Mouse (Mus musculus): Measurements from ENCODE around the gene Sesn3. TPM values are rescaled to one million over a fixed set of nuclear protein-coding genes. Genes with fewer than 3 reads are reported as not detected.
A peak's percentile ranks its signal among the peaks of the same experiment; 100 is the strongest.

Gene Sesn3
- polyA plus RNA-seq, 1 experiment from 2014 or later, result 33.4 TPM

DNA sequence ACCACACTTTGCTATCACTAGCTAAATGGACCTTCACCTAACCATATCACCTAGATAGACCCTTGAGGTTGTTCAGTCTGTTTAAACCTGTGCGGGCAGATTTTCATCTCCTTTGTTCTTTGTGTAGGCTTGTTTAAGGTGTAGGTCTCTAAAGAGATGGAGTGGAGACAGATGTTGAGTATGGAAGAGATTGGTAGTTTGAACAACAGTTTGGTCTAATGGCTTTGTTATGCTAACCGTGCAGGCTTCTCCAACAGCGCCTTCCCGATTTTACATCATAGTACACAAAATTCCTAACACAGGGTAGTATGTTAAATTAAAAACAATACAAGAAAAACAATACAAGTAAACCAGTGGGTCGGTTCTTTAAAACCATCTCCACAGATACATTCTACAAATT lies 281 bp upstream of the Sesn3 start:
- peak overlapping the region; percentile 24 for H3K4me3 ChIP-seq (ENCODE audit: low read depth, low read length)
- 34% methylated on average over 5 of the region's 5 CpGs for WGBS
- H3K27me3 ChIP-seq (ENCODE audit: control insufficient read depth, insufficient read depth, low read length), result no peaks in the 10 kb centered on the region
- no peaks in the 10 kb centered on the region for H3K4me1 ChIP-seq (replicated peaks; ENCODE audit: control insufficient read depth, insufficient read depth, low read length)
- peak; percentile 14 for DNase-seq (ENCODE audit: low spot score)
- no peaks in the 10 kb centered on the region for H3K36me3 ChIP-seq (ENCODE audit: control insufficient read depth, insufficient read depth, low read length)
- no peak overlapping the region for H3K27ac ChIP-seq (ENCODE audit: low read depth, low read length)
- peak overlapping the region; percentile 59 for H3K4me2 ChIP-seq (replicated peaks; ENCODE audit: low read depth, low read length)
- H3K9ac ChIP-seq (ENCODE audit: low read depth, low read length), result peak overlapping the region; percentile 28; the same call in 1 of the 2 replicates
- H3K9me3 ChIP-seq (ENCODE audit: control insufficient read depth, low read length), result no peaks in the 10 kb centered on the region
- ATAC-seq (ENCODE audit: low FRiP score), result no peak

- H3K9ac ChIP-seq (ENCODE audit: low read depth, low read length), result peak overlapping the region; percentile 92
- H3K36me3 ChIP-seq (ENCODE audit: control insufficient read depth, insufficient read depth, low read length), result no peaks in the 10 kb centered on the region
- H3K27ac ChIP-seq (ENCODE audit: low read depth, low read length), result peak overlapping the region; percentile 92
- H3K9me3 ChIP-seq (ENCODE audit: control insufficient read depth, low read length), result no peaks in the 10 kb centered on the region
- peak overlapping the region; percentile 90 for H3K4me3 ChIP-seq (ENCODE audit: low read depth, low read length)
- ATAC-seq (ENCODE audit: low FRiP score), result peak; percentile 99
- WGBS, result under 1% methylated on average over 51 of the region's 54 CpGs
- peak; percentile 98 for DNase-seq (ENCODE audit: low spot score)
- no peaks in the 10 kb centered on the region for H3K27me3 ChIP-seq (ENCODE audit: control insufficient read depth, insufficient read depth, low read length)
- H3K4me1 ChIP-seq (replicated peaks; ENCODE audit: control insufficient read depth, insufficient read depth, low read length), result no peaks in the 10 kb centered on the region
- H3K4me2 ChIP-seq (replicated peaks; ENCODE audit: low read depth, low read length), result peak overlapping the region; percentile 66
Measured at GRCm38 (mm10) chr9:14275792-14276480, 1.1 kb downstream of the Sesn3 start.

DNA sequence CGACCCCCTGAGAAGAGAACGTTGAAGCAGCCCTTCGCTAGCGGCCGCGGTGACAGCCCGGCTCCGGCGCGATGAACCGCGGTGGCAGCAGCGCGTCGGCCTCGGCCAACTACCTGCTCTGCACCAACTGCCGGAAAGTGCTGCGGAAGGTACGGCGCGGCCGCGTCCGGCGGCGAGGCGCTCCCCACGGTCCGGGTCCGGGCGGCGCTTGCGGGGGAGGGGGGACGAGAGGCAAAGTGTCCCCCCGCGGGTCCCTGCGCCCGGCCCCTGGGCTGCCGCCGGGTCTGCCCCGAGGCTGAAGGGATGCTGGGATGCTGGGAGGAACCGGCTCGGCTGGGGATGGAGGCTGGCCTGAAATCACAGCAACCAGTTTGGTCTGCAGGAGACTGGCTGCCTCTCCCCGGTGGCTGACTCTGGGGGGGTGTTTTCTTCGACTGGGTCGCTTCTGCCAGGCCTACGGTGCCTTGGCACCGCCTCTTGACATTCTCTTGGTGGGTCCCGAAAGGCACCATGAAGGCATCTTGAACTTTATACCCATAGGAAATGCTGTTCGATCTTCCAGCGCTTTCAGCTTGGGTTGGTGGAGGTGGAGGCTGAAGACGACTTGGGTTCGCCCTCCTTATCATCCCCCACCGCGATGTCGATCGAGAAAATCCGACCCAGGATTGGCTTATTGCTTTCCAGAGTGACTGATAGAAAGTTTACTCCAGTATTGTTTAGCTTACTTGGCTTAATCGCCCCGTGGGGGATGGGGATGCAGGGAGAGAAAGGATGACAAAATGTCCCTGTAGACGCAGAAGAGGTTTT lies 1.8 kb downstream of the Sesn3 start:
- peak overlapping the region; percentile 66 for H3K4me2 ChIP-seq (replicated peaks; ENCODE audit: low read depth, low read length)
- peak; percentile 70 for DNase-seq (ENCODE audit: low spot score)
- under 1% methylated on average over 40 of the region's 61 CpGs for WGBS

DNA sequence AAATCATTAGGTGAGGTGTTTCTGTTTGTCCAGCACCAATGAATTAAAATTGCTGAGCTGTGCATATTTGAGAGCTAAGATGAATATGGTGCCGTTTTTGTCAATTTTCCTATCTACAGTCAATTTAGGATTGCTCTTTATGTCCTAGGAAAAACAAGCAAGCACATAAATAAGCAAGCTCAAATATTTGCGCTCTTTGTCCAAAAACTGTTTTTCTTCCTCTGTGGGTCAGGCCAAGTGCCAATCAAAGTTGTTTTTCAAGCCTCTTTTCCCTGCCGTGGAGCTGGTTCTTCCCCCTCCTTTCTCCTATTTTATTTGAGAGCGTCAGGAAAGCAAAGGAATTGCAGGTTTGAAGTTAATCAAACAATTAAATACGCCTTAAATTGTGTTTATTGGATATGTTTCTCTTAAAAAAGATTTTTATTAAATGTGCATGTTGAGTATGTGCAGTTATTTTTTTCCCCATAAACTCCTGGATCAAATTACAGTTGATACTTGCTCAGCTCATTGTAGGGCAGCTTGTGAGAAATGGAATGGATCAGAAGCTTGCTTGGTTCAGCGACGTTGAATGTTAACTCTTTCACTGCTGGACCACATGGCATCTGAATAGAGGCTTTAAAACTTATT lies 2.6 kb downstream of the Sesn3 start:
- ATAC-seq (ENCODE audit: low FRiP score) (no peak), DNase-seq (ENCODE audit: low spot score) (peak; percentile 60)
- WGBS, result under 1% methylated on average over 7 of the region's 7 CpGs
- H3K27me3 ChIP-seq (ENCODE audit: control insufficient read depth, insufficient read depth, low read length), result no peaks in the 10 kb centered on the region
- H3K36me3 ChIP-seq (ENCODE audit: control insufficient read depth, insufficient read depth, low read length), result no peaks in the 10 kb centered on the region
- H3K27ac ChIP-seq (ENCODE audit: low read depth, low read length), result no peak overlapping the region
- H3K4me3 ChIP-seq (ENCODE audit: low read depth, low read length), result peak overlapping the region; percentile 90
- H3K9ac ChIP-seq (ENCODE audit: low read depth, low read length), result peak overlapping the region; percentile 92
- H3K4me1 ChIP-seq (replicated peaks; ENCODE audit: control insufficient read depth, insufficient read depth, low read length), result no peaks in the 10 kb centered on the region
- no peaks in the 10 kb centered on the region for H3K9me3 ChIP-seq (ENCODE audit: control insufficient read depth, low read length)
- peak overlapping the region; percentile 66 for H3K4me2 ChIP-seq (replicated peaks; ENCODE audit: low read depth, low read length)

More for the DNA sequence above, 1.8 kb downstream of the Sesn3 start:
- no peaks in the 10 kb centered on the region for H3K4me1 ChIP-seq (replicated peaks; ENCODE audit: control insufficient read depth, insufficient read depth, low read length)
- H3K9me3 ChIP-seq (ENCODE audit: control insufficient read depth, low read length), result no peaks in the 10 kb centered on the region
- no peaks in the 10 kb centered on the region for H3K36me3 ChIP-seq (ENCODE audit: control insufficient read depth, insufficient read depth, low read length)
- peak; percentile 67 for ATAC-seq (ENCODE audit: low FRiP score)
- H3K27me3 ChIP-seq (ENCODE audit: control insufficient read depth, insufficient read depth, low read length), result no peaks in the 10 kb centered on the region
- peak overlapping the region; percentile 90 for H3K4me3 ChIP-seq (ENCODE audit: low read depth, low read length)
- peak overlapping the region; percentile 92 for H3K27ac ChIP-seq (ENCODE audit: low read depth, low read length)
- peak overlapping the region; percentile 92 for H3K9ac ChIP-seq (ENCODE audit: low read depth, low read length)

DNA sequence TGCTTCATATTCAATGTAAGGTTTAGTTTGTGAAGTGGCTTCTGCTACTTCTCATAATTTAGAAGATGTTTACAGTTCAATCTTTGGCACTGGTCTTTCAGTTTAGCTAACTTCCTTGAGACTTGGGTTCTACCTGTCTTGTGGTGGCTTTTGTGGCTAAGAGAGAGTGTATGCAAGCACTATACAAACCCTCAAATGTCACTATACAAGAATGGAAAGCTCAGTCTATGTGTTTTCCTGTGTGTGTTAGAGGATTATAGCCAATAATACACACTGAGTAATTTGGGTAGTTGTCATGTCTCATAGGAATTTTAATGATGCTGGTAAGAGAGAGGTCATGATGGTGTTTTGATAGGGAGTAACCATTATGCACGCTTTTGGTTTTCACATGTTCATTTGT lies 5.8 kb downstream of the Sesn3 start:
- ATAC-seq (ENCODE audit: low FRiP score) (no peak), DNase-seq (ENCODE audit: low spot score) (no peak)
- no peaks in the 10 kb centered on the region for H3K4me1 ChIP-seq (replicated peaks; ENCODE audit: control insufficient read depth, insufficient read depth, low read length)
- no peaks in the 10 kb centered on the region for H3K9me3 ChIP-seq (ENCODE audit: control insufficient read depth, low read length)
- H3K27ac ChIP-seq (ENCODE audit: low read depth, low read length), result no peak overlapping the region
- no peak overlapping the region for H3K4me2 ChIP-seq (replicated peaks; ENCODE audit: low read depth, low read length)
- no peak overlapping the region for H3K9ac ChIP-seq (ENCODE audit: low read depth, low read length)
- H3K36me3 ChIP-seq (ENCODE audit: control insufficient read depth, insufficient read depth, low read length), result no peaks in the 10 kb centered on the region
- 89% methylated on average over 1 of the region's 1 CpGs for WGBS
- no peaks in the 10 kb centered on the region for H3K27me3 ChIP-seq (ENCODE audit: control insufficient read depth, insufficient read depth, low read length)
- H3K4me3 ChIP-seq (ENCODE audit: low read depth, low read length), result no peak overlapping the region

DNA sequence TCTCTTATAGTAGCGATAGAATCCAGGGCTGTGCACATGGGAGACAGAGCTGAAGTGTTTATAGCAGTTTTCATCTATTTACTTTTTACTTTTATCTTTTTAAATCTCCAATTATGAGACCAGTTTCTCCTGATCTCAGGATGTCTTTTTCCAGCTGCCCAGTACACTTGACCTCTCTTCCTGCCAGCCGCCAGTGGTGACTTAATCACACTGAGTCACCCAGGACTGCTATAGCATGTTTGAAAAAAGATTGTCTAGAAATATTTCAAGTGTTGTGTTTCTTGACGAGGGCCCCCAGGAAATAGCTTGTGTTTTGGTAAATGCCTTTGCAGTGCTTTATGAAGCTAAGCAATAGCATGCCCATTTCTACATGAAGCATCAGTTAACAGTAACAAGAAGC lies 10.2 kb downstream of the Sesn3 start:
- WGBS, result 66% methylated on average over 3 of the region's 3 CpGs
- H3K9ac ChIP-seq (ENCODE audit: low read depth, low read length), result no peak overlapping the region
- no peak for ATAC-seq (ENCODE audit: low FRiP score)

DNA sequence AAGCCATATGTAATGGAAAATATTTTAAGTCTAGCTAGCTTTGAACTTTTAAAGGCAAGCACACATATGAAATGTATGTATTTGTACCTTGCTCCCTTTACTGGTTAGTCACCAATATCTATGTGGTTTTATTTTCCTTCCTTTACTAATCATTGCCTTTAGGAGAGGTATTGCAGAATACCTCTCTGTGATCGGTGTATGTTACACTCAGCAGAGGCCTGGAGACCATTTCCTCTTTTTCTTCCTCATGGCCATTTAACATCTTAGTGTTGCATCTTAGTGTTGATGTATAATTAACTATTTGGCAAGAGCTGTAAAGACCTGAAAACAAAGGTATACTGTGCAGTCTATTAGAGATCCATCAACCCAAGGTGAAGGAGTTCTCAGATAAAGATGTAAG lies 12.4 kb downstream of the Sesn3 start:
- Histone ChIP-seq H3K4me2 (replicated peaks; ENCODE audit: low read depth, low read length) (no peak overlapping the region), H3K4me1 (replicated peaks; ENCODE audit: control insufficient read depth, insufficient read depth, low read length) (no peaks in the 10 kb centered on the region), H3K36me3 (ENCODE audit: control insufficient read depth, insufficient read depth, low read length) (no peaks in the 10 kb centered on the region), H3K27ac (ENCODE audit: low read depth, low read length) (no peak overlapping the region), H3K27me3 (ENCODE audit: control insufficient read depth, insufficient read depth, low read length) (no peaks in the 10 kb centered on the region), H3K9ac (ENCODE audit: low read depth, low read length) (no peak overlapping the region), H3K9me3 (ENCODE audit: control insufficient read depth, low read length) (no peaks in the 10 kb centered on the region), H3K4me3 (ENCODE audit: low read depth, low read length) (no peak overlapping the region)
- DNase-seq (ENCODE audit: low spot score) (no peak), ATAC-seq (ENCODE audit: low FRiP score) (no peak)
- 91% methylated on average over 1 of the region's 1 CpGs for WGBS

More for the DNA sequence above, 10.2 kb downstream of the Sesn3 start:
- Histone ChIP-seq H3K4me3 (ENCODE audit: low read depth, low read length) (no peak overlapping the region), H3K9me3 (ENCODE audit: control insufficient read depth, low read length) (no peaks in the 10 kb centered on the region), H3K4me2 (replicated peaks; ENCODE audit: low read depth, low read length) (no peak overlapping the region), H3K4me1 (replicated peaks; ENCODE audit: control insufficient read depth, insufficient read depth, low read length) (no peaks in the 10 kb centered on the region), H3K36me3 (ENCODE audit: control insufficient read depth, insufficient read depth, low read length) (no peaks in the 10 kb centered on the region), H3K27me3 (ENCODE audit: control insufficient read depth, insufficient read depth, low read length) (no peaks in the 10 kb centered on the region), H3K27ac (ENCODE audit: low read depth, low read length) (no peak overlapping the region)
- no peak for DNase-seq (ENCODE audit: low spot score)

DNA sequence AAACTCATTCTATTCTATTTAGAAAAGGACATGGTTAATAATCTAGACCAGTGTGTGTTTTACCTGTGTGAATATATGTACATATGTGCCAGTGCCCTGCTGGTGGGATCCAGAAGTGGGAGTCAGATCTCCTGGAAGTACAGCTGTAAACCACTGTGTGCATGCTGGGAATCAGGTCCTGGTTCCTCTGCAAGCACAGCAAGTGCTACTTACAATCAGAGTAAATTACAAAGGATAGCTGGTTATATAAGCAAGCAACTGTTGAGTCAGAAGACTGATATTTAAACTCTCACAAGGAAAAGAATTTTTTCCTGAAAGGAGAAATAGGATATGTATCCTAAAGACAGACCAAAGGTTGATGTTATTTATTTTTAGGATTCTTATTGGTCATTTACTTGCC lies 13.6 kb downstream of the Sesn3 start:
- Histone ChIP-seq H3K4me3 (ENCODE audit: low read depth, low read length) (no peak overlapping the region), H3K4me1 (replicated peaks; ENCODE audit: control insufficient read depth, insufficient read depth, low read length) (no peaks in the 10 kb centered on the region), H3K9me3 (ENCODE audit: control insufficient read depth, low read length) (no peaks in the 10 kb centered on the region), H3K27ac (ENCODE audit: low read depth, low read length) (no peak overlapping the region), H3K36me3 (ENCODE audit: control insufficient read depth, insufficient read depth, low read length) (no peaks in the 10 kb centered on the region), H3K4me2 (replicated peaks; ENCODE audit: low read depth, low read length) (no peak overlapping the region), H3K9ac (ENCODE audit: low read depth, low read length) (no peak overlapping the region), H3K27me3 (ENCODE audit: control insufficient read depth, insufficient read depth, low read length) (no peaks in the 10 kb centered on the region)
- ATAC-seq (ENCODE audit: low FRiP score) (no peak), DNase-seq (ENCODE audit: low spot score) (no peak)

Measured in hindbrain, embryonic 11.5 days (tissue).